ENCODE assay signal across 16 mouse cellular contexts in the genomic region with DNA sequence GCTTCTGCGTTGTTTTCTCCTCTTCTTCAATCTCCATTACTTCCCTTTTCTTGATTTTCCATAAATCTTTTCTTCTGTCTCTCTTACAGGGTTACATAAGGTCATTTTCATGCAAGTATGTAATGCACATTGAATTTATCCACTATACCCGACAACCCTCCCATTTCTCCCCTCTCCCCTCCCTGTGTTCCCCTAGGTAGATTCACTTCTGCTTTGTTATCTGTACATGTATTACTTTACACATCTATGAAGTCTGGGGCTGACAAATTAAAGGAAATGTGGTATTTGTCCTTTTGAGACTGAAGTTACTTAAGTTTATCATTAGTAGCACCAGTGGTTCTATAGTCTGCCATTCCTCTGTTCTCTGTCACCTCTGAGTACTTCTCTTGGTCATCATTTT. TPM values are rescaled to one million over a fixed set of nuclear protein-coding genes. Genes with fewer than 3 reads are reported as not detected.
"Had no signal": no experiment of that assay in that cellular context is flagged by ENCODE, and none has a peak within 500 bp of the region (broad histone marks: within the 10 kb centered on the region; RNA-seq: fewer than 3 reads in every experiment).

No protein-coding gene starts in this region.

- H3K4me3 ChIP-seq: neural tube, embryonic 15.5 days; stomach, embryonic 15.5 days had no signal

- DNase-seq: retina, postnatal 1 day; right cerebral cortex, adult 18-20 months; right cerebral cortex, postnatal 14 days; right cerebral cortex, postnatal 25 days; right cerebral cortex, postnatal 4 days; spleen, adult 18-20 months; thymus, adult 18-20 months; thymus, adult 2 months; thymus, postnatal 14 days; thymus, postnatal 25 days; thymus, postnatal 36 days; thymus, postnatal 4 days had no signal

- H3K27ac ChIP-seq: neural tube, embryonic 15.5 days; stomach, embryonic 15.5 days; stomach, postnatal 0 days had no signal

RNA-seq across cellular contexts. Expression of a gene that starts 18.2 kb away (rescaled TPM):
- total RNA-seq: neutrophil, adult 5-6 weeks had no signal
